Mouse (Mus musculus): ENCODE results near the gene Sub1.

Sub1 gene

GRCm38 (mm10) chr15:12010602-12011044, 13.8 kb upstream of the Sub1 start:
- DNase-seq (ENCODE audit: low spot score): no peak

GRCm38 (mm10) chr15:12009712-12010601, 13.2 kb upstream of the Sub1 start:
- no peak for DNase-seq (ENCODE audit: low spot score)

GRCm38 (mm10) chr15:12008894-12009293, 12.1 kb upstream of the Sub1 start:
- DNase-seq (ENCODE audit: low spot score): no peak

GRCm38 (mm10) chr15:12007971-12008800, 11.4 kb upstream of the Sub1 start:
- DNase-seq (ENCODE audit: low spot score): no peak

GRCm38 (mm10) chr15:12007421-12007820, 10.6 kb upstream of the Sub1 start:
- DNase-seq (ENCODE audit: low spot score): no peak

- no peak for DNase-seq (ENCODE audit: low spot score)
Measured at GRCm38 (mm10) chr15:12006169-12006568, 9.4 kb upstream of the Sub1 start.

GRCm38 (mm10) chr15:11995815-11996201, 975 bp downstream of the Sub1 start:
- peak; percentile 88 for DNase-seq (ENCODE audit: low spot score)

- DNase-seq (ENCODE audit: low spot score): peak; percentile 46
Measured at GRCm38 (mm10) chr15:11994921-11995814, 1.6 kb downstream of the Sub1 start.

GRCm38 (mm10) chr15:11994006-11994405, 2.8 kb downstream of the Sub1 start:
- no peak for DNase-seq (ENCODE audit: low spot score)

- no peak for DNase-seq (ENCODE audit: low spot score)
Measured at GRCm38 (mm10) chr15:11991552-11992113, 5.2 kb downstream of the Sub1 start.

GRCm38 (mm10) chr15:11988580-11988979, 8.2 kb downstream of the Sub1 start:
- DNase-seq (ENCODE audit: low spot score): no peak

GRCm38 (mm10) chr15:11987892-11988291, 8.9 kb downstream of the Sub1 start:
- no peak for DNase-seq (ENCODE audit: low spot score)

GRCm38 (mm10) chr15:11981985-11982384, 14.8 kb downstream of the Sub1 start:
- DNase-seq (ENCODE audit: low spot score): no peak

GRCm38 (mm10) chr15:11981501-11981900, 15.3 kb downstream of the Sub1 start:
- DNase-seq (ENCODE audit: low spot score): no peak

- no peak for DNase-seq (ENCODE audit: low spot score)
Measured at GRCm38 (mm10) chr15:11978175-11978574, 18.6 kb downstream of the Sub1 start.

GRCm38 (mm10) chr15:11977071-11977470, 19.7 kb downstream of the Sub1 start:
- DNase-seq (ENCODE audit: low spot score): no peak

- DNase-seq (ENCODE audit: low spot score): no peak
Measured at GRCm38 (mm10) chr15:11975836-11976235, 20.9 kb downstream of the Sub1 start.

GRCm38 (mm10) chr15:11971854-11972420, 24.8 kb downstream of the Sub1 start:
- DNase-seq (ENCODE audit: low spot score): peak; percentile 61

GRCm38 (mm10) chr15:11970621-11971020, 26.2 kb downstream of the Sub1 start:
- DNase-seq (ENCODE audit: low spot score): no peak

- no peak for DNase-seq (ENCODE audit: low spot score)
Measured at GRCm38 (mm10) chr15:11968851-11969250, 27.9 kb downstream of the Sub1 start.

- no peak for DNase-seq (ENCODE audit: low spot score)
Measured at GRCm38 (mm10) chr15:11966367-11966766, 30.4 kb downstream of the Sub1 start.
